Mouse (Mus musculus) cerebellum, postnatal 36 days (tissue): ENCODE results near the gene Fam186b.

Source experiments
- DNase-seq, 2 experiments: peaks; one replicate each; pipeline ENCODE4 v3.0.0; 2021 to 2022; ENCODE audit warnings: mixed read lengths in 2 of 2

Fam186b gene

GRCm38 (mm10) chr15:99319411-99319871 is 23.8 kb upstream of the Fam186b start:
- DNase-seq = no peak

GRCm38 (mm10) chr15:99318861-99319410 is 23.2 kb upstream of the Fam186b start:
- peak; percentile 60 to 61 for DNase-seq

GRCm38 (mm10) chr15:99318071-99318470 is 22.4 kb upstream of the Fam186b start:
- no peak for DNase-seq

- DNase-seq = no peak
These were observed 21.6 kb upstream of the Fam186b start for GRCm38 (mm10) chr15:99317267-99317651.

GRCm38 (mm10) chr15:99316314-99317266 is 20.9 kb upstream of the Fam186b start:
- peak; percentile 78 to 83 for DNase-seq

GRCm38 (mm10) chr15:99314891-99315290 is 19.2 kb upstream of the Fam186b start:
- no peak for DNase-seq

GRCm38 (mm10) chr15:99310617-99311016 is 14.9 kb upstream of the Fam186b start:
- DNase-seq = no peak

- DNase-seq = no peak
These were observed 13.9 kb upstream of the Fam186b start for GRCm38 (mm10) chr15:99309549-99309948.

- no peak for DNase-seq
These were observed 11.8 kb upstream of the Fam186b start for GRCm38 (mm10) chr15:99307476-99307875.

- no peak for DNase-seq
These were observed 525 bp upstream of the Fam186b start for GRCm38 (mm10) chr15:99296213-99296612.

- peak; percentile 90 to 95 for DNase-seq
These were observed 794 bp downstream of the Fam186b start, which contains the start of gene Prpf40b for GRCm38 (mm10) chr15:99294813-99295374. Prpf40b (plus strand) TSS chr15:99295087.

- DNase-seq = peak in 1 of 2 experiments; percentile 17
These were observed 1.4 kb downstream of the Fam186b start for GRCm38 (mm10) chr15:99294287-99294686.

GRCm38 (mm10) chr15:99290586-99290985 is 5.1 kb downstream of the Fam186b start:
- no peak for DNase-seq

- DNase-seq = no peak
These were observed 10.5 kb downstream of the Fam186b start for GRCm38 (mm10) chr15:99285189-99285535.

- DNase-seq = no peak
These were observed 11.0 kb downstream of the Fam186b start for GRCm38 (mm10) chr15:99284527-99285188.

GRCm38 (mm10) chr15:99283456-99283855 is 12.2 kb downstream of the Fam186b start:
- no peak for DNase-seq

GRCm38 (mm10) chr15:99278271-99278670 is 17.4 kb downstream of the Fam186b start:
- no peak for DNase-seq

- no peak for DNase-seq
These were observed 19.6 kb downstream of the Fam186b start for GRCm38 (mm10) chr15:99276095-99276494.

- DNase-seq = peak; percentile 60 to 74
These were observed 30.0 kb downstream of the Fam186b start for GRCm38 (mm10) chr15:99265679-99266078.

- no peak for DNase-seq
These were observed 31.3 kb downstream of the Fam186b start for GRCm38 (mm10) chr15:99264363-99264762.

- DNase-seq = no peak
These were observed 33.0 kb downstream of the Fam186b start for GRCm38 (mm10) chr15:99262702-99263101.

- DNase-seq = peak; percentile 16 to 28
These were observed 35.9 kb downstream of the Fam186b start for GRCm38 (mm10) chr15:99259730-99260252.
